Mouse (Mus musculus): Measurements from ENCODE around the gene B3gnt3.

DNA sequence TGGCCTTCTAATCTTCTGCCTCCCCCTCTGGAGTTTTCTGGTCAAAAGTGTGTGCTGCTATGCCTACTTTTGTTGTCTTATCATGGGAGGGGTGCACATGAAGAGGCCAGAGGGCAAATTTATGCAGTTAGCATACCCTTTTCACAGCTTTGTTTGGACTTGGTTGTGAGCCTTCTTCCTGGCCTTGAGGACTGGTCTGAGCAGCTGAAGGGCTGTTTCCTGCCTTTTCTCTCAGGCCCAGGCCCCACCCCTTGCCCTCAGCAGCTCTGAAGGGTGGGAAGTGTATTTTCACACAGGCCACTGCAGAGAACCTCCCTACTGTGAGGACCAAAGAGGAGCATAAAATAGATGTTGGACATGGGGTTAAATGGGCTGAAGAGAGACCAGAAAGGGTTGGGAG, 24.0 kb downstream of the B3gnt3 start:
- TF ChIP-seq CTCF (conservative IDR thresholded peaks at IDR 0.05; ENCODE audit: insufficient read depth, insufficient read length, low read depth, low read length) = no peak
- TF ChIP-seq POLR2A (IDR thresholded peaks at IDR 0.05; ENCODE audit: low read depth, low read length) = no peak
